Mouse (Mus musculus) lung, adult 2 months (tissue): Measurements from ENCODE around the gene Aen.

Experiments used
- CTCF ChIP-seq: fragments of 200-500 bp; IDR thresholded peaks from 2 replicates; pipeline ENCODE4 v1.5.1; 2011; ENCODE audit warnings: mild to moderate bottlenecking, low read length, control low read depth; ENCODE audit not compliant: insufficient read depth
- POLR2A ChIP-seq: fragments of 200-500 bp; IDR thresholded peaks from 2 replicates; pipeline ENCODE4 v1.6.1; 2011; ENCODE audit warnings: low read depth, mild to moderate bottlenecking, control low read depth, low read length, borderline replicate concordance; ENCODE audit errors: extremely low read depth

DNA sequence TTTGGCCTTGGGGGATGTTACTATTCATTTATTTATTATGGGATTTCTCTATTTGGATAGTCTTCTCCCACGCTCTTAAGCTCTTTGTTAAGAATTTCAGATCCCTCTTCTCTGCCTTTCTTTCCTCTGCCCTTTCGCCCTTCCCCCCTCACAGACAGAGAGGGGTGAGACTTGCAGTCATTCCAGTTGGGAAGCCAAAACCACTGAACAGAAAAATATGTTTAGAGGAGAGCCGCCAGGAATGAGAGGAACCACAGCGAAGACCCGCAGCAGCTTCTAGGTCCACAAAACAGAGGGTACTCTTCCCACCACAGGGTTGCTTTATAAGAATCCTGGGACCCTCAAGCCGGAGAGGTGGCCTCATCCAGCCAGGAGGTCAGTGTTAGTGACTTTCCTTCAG is 59.0 kb downstream of the Aen start:
- no peak for TF ChIP-seq CTCF
- TF ChIP-seq POLR2A = no peak
